Mouse (Mus musculus) lung, adult 2 months (tissue): ENCODE data around the gene Wdfy4.

Experiments used
- CTCF ChIP-seq: fragments of 200-500 bp; IDR thresholded peaks from 2 replicates; pipeline ENCODE4 v1.5.1; 2011; ENCODE audit warnings: mild to moderate bottlenecking, low read length, control low read depth; ENCODE audit not compliant: insufficient read depth
- POLR2A ChIP-seq: fragments of 200-500 bp; IDR thresholded peaks from 2 replicates; pipeline ENCODE4 v1.6.1; 2011; ENCODE audit warnings: low read depth, mild to moderate bottlenecking, control low read depth, low read length, borderline replicate concordance; ENCODE audit errors: extremely low read depth

- TF ChIP-seq CTCF (no peak), POLR2A (no peak)
Observed at GRCm38 (mm10) chr14:33104809-33105208, 80.5 kb downstream of the Wdfy4 start.
